Mouse (Mus musculus): Measurements from ENCODE around the gene Micu1.

DNA sequence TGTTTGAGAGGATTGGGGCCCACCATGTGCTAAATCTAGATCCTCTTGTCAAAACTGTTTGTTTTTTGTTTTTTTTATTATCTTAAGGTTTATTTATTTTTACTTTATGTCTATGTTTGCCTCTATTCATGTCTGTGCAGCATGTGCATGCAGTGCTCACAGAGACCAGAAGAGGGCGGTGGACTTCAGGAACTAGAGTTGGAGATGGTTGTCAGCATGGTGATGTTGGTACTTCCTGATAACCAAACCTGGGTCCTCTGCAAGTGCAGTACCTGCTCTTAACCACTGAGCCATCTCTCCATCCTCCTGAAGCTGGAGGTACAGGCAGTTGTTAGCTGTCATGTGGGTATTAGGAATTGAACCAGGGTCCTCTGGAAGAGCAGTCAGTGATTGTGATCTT is 8.0 kb downstream of the Micu1 start:
- TF ChIP-seq CTCF (IDR thresholded peaks at IDR 0.05; ENCODE audit: borderline replicate concordance, control insufficient read depth, extremely low read depth, insufficient read depth, low read length, poor library complexity): no peak
- TF ChIP-seq POLR2A (IDR thresholded peaks at IDR 0.05; ENCODE audit: control insufficient read depth, extremely low read depth, insufficient read depth, low read length, poor library complexity): no peak

All from thymus, adult 2 months (tissue).